Mouse (Mus musculus): ENCODE results near the gene Rph3al.

The Rph3al gene

GRCm38 (mm10) chr11:75904982-75905381, 33.2 kb downstream of the Rph3al start:
- peak; percentile 61 for DNase-seq

DNA sequence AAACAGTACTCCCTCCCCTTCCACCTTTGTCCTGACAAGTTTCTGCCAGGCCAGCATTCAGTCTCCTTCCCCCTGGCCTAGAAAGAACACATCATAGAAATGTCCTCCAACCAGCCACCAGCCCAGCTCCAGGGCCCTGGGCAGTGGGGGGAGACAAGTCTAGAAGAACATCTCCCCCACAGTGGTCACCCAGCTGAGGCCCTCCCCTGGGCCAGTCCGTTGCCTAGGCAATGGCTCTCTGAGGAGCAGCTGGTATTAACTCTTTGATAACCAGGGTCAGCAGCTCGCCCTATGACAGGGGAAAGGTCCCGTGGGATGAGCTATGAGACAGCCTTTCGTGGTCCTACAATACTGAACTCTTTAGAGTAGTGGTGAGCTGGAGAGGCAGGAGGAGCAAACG, 33.7 kb downstream of the Rph3al start:
- DNase-seq, result peak; percentile 53

GRCm38 (mm10) chr11:75903486-75903885, 34.7 kb downstream of the Rph3al start:
- peak; percentile 69 for DNase-seq

DNA sequence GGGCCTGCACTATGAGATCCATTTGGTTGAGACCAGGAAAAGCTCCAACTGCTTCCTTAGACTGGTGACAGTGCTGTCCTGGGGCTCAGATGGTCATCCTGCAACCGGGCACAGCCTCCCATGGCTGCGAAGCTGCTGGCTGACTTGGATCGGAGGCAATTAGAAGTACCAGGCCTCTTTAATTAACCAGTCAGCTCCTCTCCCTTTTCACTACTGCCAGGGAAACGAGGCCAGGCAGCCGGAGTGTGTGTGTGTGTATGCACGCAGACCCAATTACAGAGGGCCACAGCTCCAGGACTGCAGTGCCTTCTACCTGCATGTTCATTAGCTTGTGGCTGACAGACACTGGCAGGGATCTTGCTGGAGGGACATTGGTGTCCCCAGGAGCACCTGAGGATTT, 36.9 kb downstream of the Rph3al start:
- DNase-seq, result no peak

DNA sequence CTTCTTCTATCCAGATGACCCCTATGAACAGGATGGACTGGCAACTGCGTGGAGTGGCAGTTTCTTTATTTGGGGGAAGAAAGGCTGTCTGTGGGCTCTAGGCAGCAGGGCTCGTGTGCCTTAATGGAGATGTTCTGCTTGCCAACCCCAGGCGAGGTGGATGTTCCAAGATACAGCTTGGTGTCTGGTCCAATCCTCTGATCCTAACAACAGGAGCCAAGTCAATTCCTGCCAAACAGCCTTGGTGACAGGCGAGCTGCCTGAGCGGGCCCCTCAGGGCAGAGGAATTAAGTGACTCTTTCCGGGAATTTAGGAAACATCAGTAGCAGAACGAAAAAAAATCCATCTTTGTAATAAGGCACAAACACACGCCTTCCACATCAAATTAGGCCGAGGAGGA, 38.6 kb downstream of the Rph3al start:
- DNase-seq, result no peak

DNA sequence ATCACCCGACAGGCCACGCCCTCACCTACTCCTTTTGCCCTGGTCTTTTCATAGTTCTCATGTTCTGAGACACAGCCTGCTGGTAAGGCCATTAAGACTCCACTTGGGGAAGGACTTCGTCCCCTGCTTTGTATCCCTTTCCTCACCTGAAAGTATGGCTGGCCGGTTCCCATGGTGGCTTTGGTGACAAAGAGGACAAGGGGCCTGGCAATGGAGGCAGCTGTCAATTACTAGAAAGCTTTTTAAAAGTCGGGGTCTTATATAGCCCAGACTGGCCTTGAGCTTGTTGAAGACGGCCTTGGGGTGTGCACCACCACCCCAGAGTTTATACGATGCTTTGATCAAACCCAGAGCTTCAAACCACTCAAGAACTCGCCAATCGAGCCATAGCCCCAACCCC, 39.7 kb downstream of the Rph3al start:
- DNase-seq, result no peak

GRCm38 (mm10) chr11:75894791-75895420, 43.3 kb downstream of the Rph3al start:
- DNase-seq, result peak; percentile 63

GRCm38 (mm10) chr11:75893956-75894355, 44.3 kb downstream of the Rph3al start:
- DNase-seq, result no peak

DNA sequence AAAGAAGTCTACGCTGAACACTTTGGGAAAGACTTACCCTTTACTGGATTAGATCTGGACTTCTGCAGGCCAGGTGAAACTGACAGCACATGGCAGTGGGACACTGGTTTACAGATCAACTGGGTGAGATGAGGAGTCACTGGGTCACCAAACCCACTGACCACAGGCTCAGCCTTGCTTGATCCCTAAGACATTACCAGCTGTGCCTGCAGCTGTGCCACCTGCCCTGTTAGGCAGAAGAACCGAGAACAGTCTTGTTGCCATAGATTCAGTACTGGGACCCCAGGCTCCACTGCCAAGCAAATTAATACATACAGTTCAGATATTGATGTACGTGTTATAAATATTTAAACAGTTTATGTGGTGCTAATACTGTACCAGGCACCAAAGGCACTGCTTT, 50.9 kb downstream of the Rph3al start:
- no peak for DNase-seq

- no peak for DNase-seq
Measured at GRCm38 (mm10) chr11:75881234-75881633, 57.0 kb downstream of the Rph3al start.

- DNase-seq, result peak; percentile 81
Measured at GRCm38 (mm10) chr11:75880064-75880463, 58.2 kb downstream of the Rph3al start.

GRCm38 (mm10) chr11:75878460-75878859, 59.8 kb downstream of the Rph3al start:
- no peak for DNase-seq

DNA sequence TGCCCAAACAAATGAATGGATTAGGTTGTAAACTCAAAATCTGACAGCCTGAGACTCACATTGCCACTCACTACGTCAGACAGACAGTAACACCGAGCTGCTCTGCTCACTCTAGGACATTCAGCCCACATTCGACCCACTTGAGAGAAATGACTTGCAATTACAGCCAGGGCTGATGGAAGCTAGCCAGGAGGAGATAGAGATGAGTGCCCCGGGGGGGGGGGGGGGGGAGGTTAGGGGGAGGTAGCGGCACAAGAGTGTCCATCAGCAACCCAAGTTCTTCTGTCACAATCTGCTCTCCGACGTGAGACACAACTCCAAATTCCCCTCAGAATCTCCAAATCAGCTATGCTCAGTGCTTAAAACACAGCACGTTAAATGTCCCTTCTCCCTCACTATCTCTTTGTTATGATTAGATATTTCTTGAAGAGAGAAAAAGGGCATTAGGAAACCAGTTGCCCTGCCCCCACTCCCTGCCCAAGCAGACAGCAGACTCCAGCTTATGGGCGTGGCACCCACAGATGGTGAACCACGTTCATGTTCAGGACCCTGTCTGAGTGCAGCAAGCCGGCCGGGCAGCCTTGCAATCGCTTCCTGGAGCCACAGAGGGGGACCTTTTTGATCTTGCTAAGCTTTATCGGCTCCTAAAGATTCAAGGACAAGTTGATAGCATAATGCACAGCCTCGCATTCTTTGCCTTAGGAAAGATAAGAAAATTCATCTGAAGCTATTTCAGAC, 62.0 kb downstream of the Rph3al start:
- DNase-seq, result no peak

DNA sequence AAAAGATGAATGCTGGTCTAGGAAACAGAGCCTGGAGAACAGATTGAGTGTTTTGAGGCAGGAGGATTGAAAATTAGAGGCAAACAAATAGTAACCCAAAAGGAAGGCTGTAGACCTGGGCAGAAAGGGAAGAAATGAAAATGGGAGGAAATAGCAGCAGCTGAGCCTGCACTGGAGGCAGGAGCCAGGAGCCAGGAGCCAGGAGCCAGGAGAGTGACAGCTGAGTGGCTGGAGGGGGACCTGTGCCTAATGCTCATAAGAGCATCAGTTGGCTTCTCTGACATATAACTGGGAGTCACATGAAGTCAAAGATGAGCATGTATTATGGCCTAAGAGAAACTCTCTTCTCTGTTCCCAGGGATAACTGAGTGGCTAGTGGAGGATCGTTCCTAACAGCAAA, 66.5 kb downstream of the Rph3al start:
- DNase-seq, result no peak

- no peak for DNase-seq
Measured at GRCm38 (mm10) chr11:75870947-75871346, 67.3 kb downstream of the Rph3al start.

- no peak for DNase-seq
Measured at GRCm38 (mm10) chr11:75870386-75870785, 67.8 kb downstream of the Rph3al start.

DNA sequence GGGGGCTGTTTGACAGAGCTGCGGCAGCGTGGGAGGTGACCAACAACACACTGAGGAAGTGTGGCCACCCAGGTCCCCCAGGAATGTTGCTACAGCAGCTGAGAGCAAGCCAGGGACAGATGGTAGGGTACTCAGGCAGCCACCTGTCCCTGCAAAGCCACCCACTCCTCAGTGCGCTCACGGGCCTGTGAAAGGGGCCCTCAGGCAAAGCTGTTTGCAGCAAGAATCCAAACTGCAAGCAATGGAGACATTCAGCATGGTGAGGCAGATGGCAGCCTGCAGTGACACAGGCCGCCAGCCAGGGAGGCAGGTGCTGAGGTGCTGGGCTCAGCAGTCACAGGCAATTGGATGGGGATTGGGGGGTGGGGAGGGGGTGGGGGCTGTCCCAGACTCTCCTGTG, 68.3 kb downstream of the Rph3al start:
- no peak for DNase-seq

DNA sequence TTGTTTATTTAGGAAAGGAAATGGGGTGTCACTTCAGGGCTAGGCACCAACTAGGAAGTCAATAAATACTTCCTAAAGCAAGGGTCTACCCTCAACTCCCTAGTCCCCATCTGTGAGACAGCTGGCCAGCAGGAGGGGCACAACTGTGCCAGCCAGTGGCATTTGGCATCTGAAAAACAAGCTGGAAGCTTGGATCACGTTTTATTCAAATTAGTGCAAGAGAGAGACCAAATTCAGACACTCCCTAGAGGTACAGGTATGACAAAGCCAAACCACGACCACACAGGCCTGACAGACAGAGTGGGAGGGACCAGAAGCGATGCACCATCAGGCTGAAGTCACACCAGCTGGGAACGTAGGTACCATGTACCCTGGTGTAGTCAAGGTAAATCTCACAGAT, 71.4 kb downstream of the Rph3al start:
- DNase-seq, result no peak

GRCm38 (mm10) chr11:75865859-75866258, 72.4 kb downstream of the Rph3al start:
- no peak for DNase-seq

DNA sequence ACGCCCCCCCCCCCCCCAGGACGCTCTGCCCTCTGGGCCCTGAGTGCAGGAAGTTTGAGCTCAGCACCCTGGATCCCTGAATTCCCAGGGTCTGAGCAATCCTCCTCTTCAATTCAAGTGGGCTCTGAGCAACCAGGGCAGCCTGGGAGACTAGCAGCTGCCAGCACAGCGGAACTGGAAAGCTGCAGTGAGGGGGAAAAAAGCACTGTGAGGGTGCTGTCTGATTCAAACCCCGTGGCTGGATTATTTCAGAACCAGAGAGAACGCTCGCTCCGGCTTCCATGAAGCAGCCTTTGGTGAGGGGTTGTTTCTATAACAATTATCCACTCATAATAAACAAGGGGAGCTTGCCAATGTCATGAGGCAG, 73.0 kb downstream of the Rph3al start:
- no peak for DNase-seq

DNA sequence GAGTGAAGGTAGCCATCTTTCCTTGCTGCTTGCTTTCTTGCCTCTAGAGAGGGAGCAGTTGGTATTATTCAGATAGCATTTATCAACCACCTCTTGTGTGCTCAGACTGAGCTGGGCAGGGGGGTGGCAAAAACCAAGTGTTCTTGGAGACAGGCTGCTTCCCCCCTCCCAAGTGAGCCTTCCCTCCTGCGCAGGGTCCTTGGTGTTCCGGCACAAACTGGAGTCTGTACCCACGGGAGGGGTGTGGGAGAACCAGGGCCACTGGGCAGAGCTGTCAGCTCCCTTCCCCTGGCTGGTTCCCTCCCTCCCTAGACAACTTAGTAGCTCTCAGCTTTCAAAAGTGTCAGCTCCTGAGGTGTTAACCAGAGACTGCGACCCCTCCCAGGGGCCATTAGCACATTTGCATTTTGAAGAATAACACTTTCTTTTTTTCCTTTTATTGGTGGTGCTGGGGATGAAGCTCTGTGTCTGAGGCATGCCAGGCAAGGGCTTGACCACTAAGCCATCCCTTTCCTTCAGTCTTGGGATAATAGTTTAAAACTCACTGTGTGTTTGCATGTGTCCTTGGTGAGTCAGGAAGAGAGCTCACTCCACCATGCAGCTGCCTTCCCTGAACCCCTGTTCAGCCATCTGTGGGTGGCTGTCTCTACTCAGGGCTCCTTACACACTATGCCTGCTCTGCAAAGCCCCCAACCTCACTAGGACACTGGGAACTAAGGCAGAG, 73.5 kb downstream of the Rph3al start:
- DNase-seq, result no peak

DNA sequence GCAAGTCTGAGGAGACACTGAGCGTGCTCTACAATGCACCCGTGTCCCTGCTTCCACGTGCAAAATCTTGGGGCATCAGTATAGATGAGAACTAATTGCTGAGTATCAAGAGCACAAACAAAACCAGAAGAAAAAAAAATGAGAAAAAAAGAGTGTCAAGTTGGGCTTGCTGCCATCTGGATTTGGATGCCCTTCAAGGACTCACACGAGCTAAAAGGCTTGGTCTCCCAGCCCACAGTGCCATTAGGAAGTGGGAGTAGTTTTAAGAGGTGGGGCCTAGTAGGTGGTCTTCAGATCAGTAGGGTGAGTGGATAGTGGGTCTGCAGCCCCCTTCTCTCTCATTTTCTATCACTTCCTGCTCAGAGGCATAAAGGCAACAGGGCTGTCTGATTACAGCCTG, 75.8 kb downstream of the Rph3al start:
- DNase-seq, result no peak

DNA sequence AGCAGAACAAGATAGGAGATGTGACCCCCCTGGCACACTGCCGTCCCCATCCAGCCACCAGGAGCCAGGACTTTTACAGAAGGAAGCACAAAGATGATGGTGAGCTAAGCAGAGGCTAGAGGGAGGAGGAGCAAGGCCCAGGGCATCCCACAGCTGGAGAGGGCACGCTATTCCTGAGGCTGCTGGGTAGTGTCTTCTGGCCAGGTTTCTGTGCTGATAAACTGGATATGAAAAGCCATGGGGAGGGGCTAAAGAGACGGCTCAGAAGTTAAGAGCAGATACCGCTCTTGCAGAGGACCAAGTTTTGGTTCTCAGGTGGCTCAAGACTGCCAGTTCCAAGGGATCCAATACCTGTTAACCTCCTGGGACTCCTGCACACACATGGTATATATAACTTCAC, 76.6 kb downstream of the Rph3al start:
- no peak for DNase-seq

DNA sequence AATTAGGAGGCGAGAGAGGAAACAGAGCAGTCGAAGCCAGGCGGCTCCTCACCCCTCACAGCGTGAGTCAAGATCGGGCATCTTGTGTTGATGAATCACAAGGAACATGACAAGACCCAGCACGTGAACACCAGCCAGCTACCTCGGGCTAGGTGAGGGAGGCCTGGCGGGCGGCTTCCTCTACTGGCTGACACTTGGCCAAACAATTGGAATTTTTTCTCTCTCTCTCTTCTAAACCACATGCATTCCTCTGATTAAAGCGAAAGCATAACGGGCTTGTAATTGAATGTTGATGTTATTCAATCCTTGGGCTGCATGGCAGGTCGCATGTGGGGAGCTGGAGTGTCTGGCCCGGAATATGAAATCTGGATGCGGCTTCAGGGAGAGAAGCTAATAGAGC, 77.0 kb downstream of the Rph3al start:
- no peak for DNase-seq
